Mouse (Mus musculus) CH12.LX (cell line): ENCODE results near the gene Itgb4. TPM values are rescaled to one million over a fixed set of nuclear protein-coding genes. Genes with fewer than 3 reads are reported as not detected.

Experiments used
- DNase-seq: peaks from one replicate; pipeline ENCODE4 v3.0.0-alpha.2; 2013; ENCODE audit errors: extremely low read depth
- H3K27ac ChIP-seq: 2 replicates; pipeline ENCODE4 v1.5.1; 2012; ENCODE audit warnings: low read depth, mild to moderate bottlenecking, control low read depth, moderate library complexity; ENCODE audit not compliant: insufficient read depth
- H3K27me3 ChIP-seq: replicated peaks from 2 replicates; pipeline ENCODE3; 2012; ENCODE audit warnings: inconsistent platforms
- H3K36me3 ChIP-seq, 2 experiments: replicated peaks in 1 of 2; 2 replicates each; pipeline versions ENCODE3 to v1.6.1; 2012; ENCODE audit warnings: inconsistent platforms in 1 of 2, low read length in 1 of 2, mild to moderate bottlenecking in 1 of 2, mixed read lengths in 1 of 2, moderate library complexity in 1 of 2; ENCODE audit not compliant: control insufficient read depth in 1 of 2, insufficient read depth in 1 of 2
- H3K4me1 ChIP-seq, 2 experiments: 2 replicates each; pipeline ENCODE4 v1.6.1; 2012; ENCODE audit warnings: inconsistent platforms in 1 of 2, moderate library complexity in 1 of 2; ENCODE audit not compliant: insufficient read depth in 2 of 2, control insufficient read depth in 1 of 2
- H3K4me2 ChIP-seq: 2 replicates; pipeline ENCODE4 v1.6.1; 2012; ENCODE audit warnings: low read depth, mild to moderate bottlenecking, control low read depth; ENCODE audit not compliant: poor library complexity, insufficient read depth, severe bottlenecking
- H3K4me3 ChIP-seq, 3 experiments: fragments of 150-350 bp in 1 of 3; sonication (generic) in 1 of 3; replicated peaks in 1 of 3; 2 replicates each; pipeline versions ENCODE3 to v1.5.1; 2011 to 2012; ENCODE audit warnings: low read depth in 2 of 3, low read length in 2 of 3, mild to moderate bottlenecking in 2 of 3, moderate library complexity in 2 of 3, control low read depth in 1 of 3, improper control_type of control experiment in 1 of 3, inconsistent platforms in 1 of 3, mixed read lengths in 1 of 3; ENCODE audit not compliant: poor library complexity in 1 of 3
- H3K79me2 ChIP-seq: replicated peaks from 2 replicates; pipeline ENCODE4 v1.6.1; 2012; ENCODE audit warnings: mild to moderate bottlenecking, moderate library complexity; ENCODE audit not compliant: control insufficient read depth, poor library complexity, insufficient read depth, severe bottlenecking; ENCODE audit errors: extremely low read depth
- H3K9ac ChIP-seq: 2 replicates; pipeline ENCODE4 v1.6.1; 2012; ENCODE audit warnings: low read depth, mild to moderate bottlenecking, control low read depth, moderate library complexity; ENCODE audit not compliant: insufficient read depth
- H3K9me3 ChIP-seq: replicated peaks from 2 replicates; pipeline ENCODE3; 2012; ENCODE audit warnings: low read length, inconsistent platforms, mixed read lengths
- CHD2 ChIP-seq: IDR thresholded peaks from 2 replicates; pipeline ENCODE4 v1.6.1; 2011; ENCODE audit warnings: low read length, improper control_type of control experiment
- E2F4 ChIP-seq: IDR thresholded peaks from 2 replicates; pipeline ENCODE4 v1.6.1; 2011; ENCODE audit warnings: low read depth, low read length, improper control_type of control experiment; ENCODE audit not compliant: insufficient replicate concordance
- ELF1 ChIP-seq: IDR thresholded peaks from 2 replicates; pipeline ENCODE4 v1.6.1; 2014; ENCODE audit warnings: low read depth, mild to moderate bottlenecking, inconsistent platforms, low read length, improper control_type of control experiment
- EP300 ChIP-seq: IDR thresholded peaks from 2 replicates; pipeline ENCODE4 v1.6.1; 2011; ENCODE audit warnings: low read length, improper control_type of control experiment
- GABPA ChIP-seq: IDR thresholded peaks from 2 replicates; pipeline ENCODE4 v1.6.1; 2012; ENCODE audit warnings: low read depth, low read length, improper control_type of control experiment, inconsistent platforms; ENCODE audit not compliant: insufficient replicate concordance
- HCFC1 ChIP-seq: IDR thresholded peaks from 2 replicates; pipeline ENCODE4 v1.6.1; 2012; ENCODE audit warnings: low read depth, mild to moderate bottlenecking, inconsistent platforms, low read length, improper control_type of control experiment
- IRF4 ChIP-seq: IDR thresholded peaks from 2 replicates; pipeline ENCODE4 v1.6.1; 2014; ENCODE audit warnings: low read depth, mild to moderate bottlenecking, inconsistent platforms, low read length, improper control_type of control experiment
- MAX ChIP-seq: IDR thresholded peaks from 2 replicates; pipeline ENCODE4 v1.6.1; 2011; ENCODE audit warnings: low read length, improper control_type of control experiment
- MAZ ChIP-seq: IDR thresholded peaks from 2 replicates; pipeline ENCODE4 v1.6.1; 2012; ENCODE audit warnings: low read depth, mild to moderate bottlenecking, inconsistent platforms, low read length, improper control_type of control experiment, moderate library complexity
- MEF2A ChIP-seq: IDR thresholded peaks from 2 replicates; pipeline ENCODE4 v1.6.1; 2014; ENCODE audit warnings: low read depth, mild to moderate bottlenecking, inconsistent platforms, low read length, improper control_type of control experiment, borderline replicate concordance
- MYC ChIP-seq: IDR thresholded peaks from 2 replicates; pipeline ENCODE4 v1.6.1; 2011; ENCODE audit warnings: low read depth, mild to moderate bottlenecking, improper control_type of control experiment, low read length
- NELFE ChIP-seq: IDR thresholded peaks from 2 replicates; pipeline ENCODE4 v1.6.1; 2011; ENCODE audit warnings: low read depth, low read length, improper control_type of control experiment
- POLR2A ChIP-seq: IDR thresholded peaks from 2 replicates; pipeline ENCODE4 v1.6.1; 2011; ENCODE audit warnings: low read depth, mild to moderate bottlenecking, improper control_type of control experiment, low read length
- POLR2AphosphoS2 ChIP-seq: IDR thresholded peaks from 2 replicates; pipeline ENCODE4 v1.6.1; 2011; ENCODE audit warnings: low read depth, low read length, improper control_type of control experiment
- RCOR1 ChIP-seq: conservative IDR thresholded peaks from 2 replicates; pipeline ENCODE4 v1.6.1; 2012; ENCODE audit warnings: low read depth, mild to moderate bottlenecking, inconsistent platforms, low read length, improper control_type of control experiment
- SIN3A ChIP-seq: IDR thresholded peaks from 2 replicates; pipeline ENCODE4 v1.6.1; 2012; ENCODE audit warnings: low read length, improper control_type of control experiment, inconsistent platforms
- SMC3 ChIP-seq: IDR thresholded peaks from 2 replicates; pipeline ENCODE4 v1.6.1; 2011; ENCODE audit warnings: low read depth, low read length, improper control_type of control experiment
- TCF12 ChIP-seq: IDR thresholded peaks from 2 replicates; pipeline ENCODE4 v1.6.1; 2014; ENCODE audit warnings: low read depth, mild to moderate bottlenecking, inconsistent platforms, low read length, improper control_type of control experiment
- UBTF ChIP-seq: IDR thresholded peaks from 2 replicates; pipeline ENCODE4 v1.6.1; 2012; ENCODE audit warnings: low read depth, mild to moderate bottlenecking, inconsistent platforms, low read length, improper control_type of control experiment, moderate library complexity
- USF2 ChIP-seq: conservative IDR thresholded peaks from 2 replicates; pipeline ENCODE4 v1.6.1; 2011; ENCODE audit warnings: low read depth, low read length, improper control_type of control experiment
- ZC3H11A ChIP-seq: IDR thresholded peaks from 2 replicates; pipeline ENCODE4 v1.6.1; 2012; ENCODE audit warnings: low read depth, mild to moderate bottlenecking, inconsistent platforms, low read length, improper control_type of control experiment
- ZKSCAN1 ChIP-seq: IDR thresholded peaks from 2 replicates; pipeline ENCODE4 v1.6.1; 2012; ENCODE audit warnings: low read depth, inconsistent platforms, low read length, improper control_type of control experiment, borderline replicate concordance
- ZMIZ1 ChIP-seq: IDR thresholded peaks from 2 replicates; pipeline ENCODE4 v1.6.1; 2012; ENCODE audit warnings: low read depth, mild to moderate bottlenecking, inconsistent platforms, low read length, improper control_type of control experiment
- dilution Hi-C: fragments of 300-500 bp; cut with MboI; formaldehyde crosslinking; loops from 2 replicates; pipeline ENCODE4 v1.14.3; 2020; ENCODE audit warnings: low sequenced_read_pairs; ENCODE audit not compliant: extremely low pct_unique_long_range_greater_than_20kb, extremely low pct_ligation_motif_present
- in situ Hi-C: fragments of 300-500 bp; cut with MboI; formaldehyde crosslinking; loops from 3 replicates; pipeline ENCODE4 v1.14.3; 2019; ENCODE audit warnings: low sequenced_read_pairs, low pct_ligation_motif_present, low pct_unique_long_range_greater_than_20kb, mixed read lengths
- polyA plus RNA-seq: library from polyadenylated mRNA; unstranded; fragments of >175 nt; gene quantifications from 2 replicates; pipeline ENCODE4 v1.2.1, GENCODE M21; 2012; ENCODE audit warnings: low read depth; ENCODE audit not compliant: insufficient read length
- total RNA-seq, 2 experiments: library from RNA; depleted of rRNA; stranded (reverse); fragments of 300-350 nt in 1 of 2; fragments of >200 nt in 1 of 2; gene quantifications; 2 replicates each; pipeline ENCODE4 v1.2.3; 2012 to 2014

The Itgb4 gene
- total and polyA plus RNA-seq, 3 experiments, result 0.42 to 6.3 (median 0.59) TPM

GRCm38 (mm10) chr11:115948316-115948715 is 26.2 kb upstream of the Itgb4 start:
- no peaks in the 10 kb centered on the region for H3K4me1 ChIP-seq
- no peak overlapping the region for H3K4me2 ChIP-seq
- H3K27ac ChIP-seq, result no peak overlapping the region
- no peak for TF ChIP-seq NELFE
- TF ChIP-seq ZMIZ1, result no peak
- no peak for TF ChIP-seq IRF4
- no peak for TF ChIP-seq EP300
- no peak for TF ChIP-seq MAX
- no peak for TF ChIP-seq GABPA
- TF ChIP-seq UBTF, result no peak
- TF ChIP-seq MEF2A, result no peak
- no peak for TF ChIP-seq SIN3A
- H3K9ac ChIP-seq, result no peak overlapping the region
- no peaks in the 10 kb centered on the region for H3K9me3 ChIP-seq
- DNase-seq, result no peak
- 0 out of 2 replicates have a peak, but pooled peaks cover 2% of the 10 kb centered on the region for H3K79me2 ChIP-seq
- no peak overlapping the region for H3K4me3 ChIP-seq
- dilution Hi-C loops, result no loop called here
- peaks cover 88 to 100% of the 10 kb centered on the region in 2 experiments for H3K36me3 ChIP-seq
- H3K27me3 ChIP-seq, result no peaks in the 10 kb centered on the region
- in situ Hi-C loops, result no loop called here

- dilution Hi-C loops (no loop called here), in situ Hi-C loops (no loop called here)
- TF ChIP-seq ZC3H11A, result no peak
- no peak for TF ChIP-seq CHD2
- TF ChIP-seq ELF1, result no peak
- no peak for TF ChIP-seq RCOR1
- TF ChIP-seq MAZ, result no peak
- no peak for TF ChIP-seq TCF12
- TF ChIP-seq IRF4, result no peak
- no peak for TF ChIP-seq ZMIZ1
- no peak for TF ChIP-seq EP300
- TF ChIP-seq SIN3A, result no peak
- no peak for TF ChIP-seq USF2
- TF ChIP-seq SMC3, result no peak
- no peak for TF ChIP-seq HCFC1
- no peak for TF ChIP-seq MAX
- no peak for TF ChIP-seq MYC
- TF ChIP-seq ZKSCAN1, result no peak
- TF ChIP-seq E2F4, result no peak
- TF ChIP-seq POLR2AphosphoS2, result no peak
- TF ChIP-seq POLR2A, result no peak
- H3K9ac ChIP-seq, result no peak overlapping the region
- no peak overlapping the region for H3K27ac ChIP-seq
- H3K9me3 ChIP-seq, result no peaks in the 10 kb centered on the region
- H3K4me3 ChIP-seq, result no peak overlapping the region
- H3K79me2 ChIP-seq, result no peaks in the 10 kb centered on the region
- H3K4me2 ChIP-seq, result no peak overlapping the region
- no peaks in the 10 kb centered on the region for H3K27me3 ChIP-seq
- H3K36me3 ChIP-seq, result peaks cover 84 to 99% of the 10 kb centered on the region in 2 experiments
- H3K4me1 ChIP-seq, result peaks cover 0 to 5% of the 10 kb centered on the region in 2 experiments; a peak in 2 of 4 replicates
- DNase-seq, result no peak
Observed at GRCm38 (mm10) chr11:115950719-115951118, 23.8 kb upstream of the Itgb4 start.
